Mouse (Mus musculus) forebrain, embryonic 16.5 days (tissue): ENCODE measurements around the gene Spag9. TPM values are rescaled to one million over a fixed set of nuclear protein-coding genes. Genes with fewer than 3 reads are reported as not detected.
A peak's percentile ranks its signal among the peaks of the same experiment; 100 is the strongest.

Experiments used
- ATAC-seq: fragments of 200-750 bp; cut with Nextera tagmentation; 2 replicates; pipeline ENCODE4 v1.8.0; 2017; ENCODE audit warnings: mild to moderate bottlenecking, moderate library complexity
- H3K27ac ChIP-seq: fragments of 300-500 bp; sonication (generic); 2 replicates; pipeline ENCODE4 v1.5.1; 2014; ENCODE audit warnings: low read length, control low read depth
- H3K27me3 ChIP-seq: fragments of 300-500 bp; sonication (generic); replicated peaks from 2 replicates; pipeline ENCODE4 v1.6.1; 2014; ENCODE audit warnings: low read length; ENCODE audit not compliant: control insufficient read depth, insufficient read depth
- H3K36me3 ChIP-seq: fragments of 300-500 bp; sonication (generic); 2 replicates; pipeline ENCODE4 v1.6.1; 2014; ENCODE audit not compliant: control insufficient read depth, insufficient read depth
- H3K4me1 ChIP-seq: fragments of 300-500 bp; sonication (generic); replicated peaks from 2 replicates; pipeline ENCODE4 v1.6.1; 2014; ENCODE audit warnings: low read length; ENCODE audit not compliant: control insufficient read depth, insufficient read depth
- H3K4me2 ChIP-seq: fragments of 300-500 bp; sonication (generic); 2 replicates; pipeline ENCODE4 v1.6.1; 2014; ENCODE audit warnings: mild to moderate bottlenecking, low read length, control low read depth
- H3K4me3 ChIP-seq: fragments of 300-500 bp; sonication (generic); replicated peaks from 2 replicates; pipeline ENCODE4 v1.5.1; 2014; ENCODE audit warnings: mild to moderate bottlenecking, low read length, control low read depth
- H3K9ac ChIP-seq: fragments of 300-500 bp; sonication (generic); replicated peaks from 2 replicates; pipeline ENCODE4 v1.6.1; 2014; ENCODE audit warnings: low read depth, low read length, control low read depth
- H3K9me3 ChIP-seq: fragments of 300-500 bp; sonication (generic); 2 replicates; pipeline ENCODE4 v1.6.1; 2016; ENCODE audit warnings: low read length; ENCODE audit not compliant: control insufficient read depth
- WGBS: fragments of 180-500 bp; shearing (Covaris S2); extraction: QIAGEN DNeasy Blood & Tissue Kit; methylation state at CpG from one replicate; pipeline ENCODE4 v1.1.7; 2014; 5-methylcytosine and 5-hydroxymethylcytosine counted together
- polyA plus RNA-seq: library from polyadenylated mRNA; unstranded; fragments of >200 nt; fragmentation: Nextera tagmentation; extraction: Ambion mirVana; gene quantifications from 2 replicates; pipeline ENCODE4 v1.2.1, GENCODE M21; 2015

The Spag9 gene
- polyA plus RNA-seq, 1 experiment from 2014 or later = 99.1 TPM

DNA sequence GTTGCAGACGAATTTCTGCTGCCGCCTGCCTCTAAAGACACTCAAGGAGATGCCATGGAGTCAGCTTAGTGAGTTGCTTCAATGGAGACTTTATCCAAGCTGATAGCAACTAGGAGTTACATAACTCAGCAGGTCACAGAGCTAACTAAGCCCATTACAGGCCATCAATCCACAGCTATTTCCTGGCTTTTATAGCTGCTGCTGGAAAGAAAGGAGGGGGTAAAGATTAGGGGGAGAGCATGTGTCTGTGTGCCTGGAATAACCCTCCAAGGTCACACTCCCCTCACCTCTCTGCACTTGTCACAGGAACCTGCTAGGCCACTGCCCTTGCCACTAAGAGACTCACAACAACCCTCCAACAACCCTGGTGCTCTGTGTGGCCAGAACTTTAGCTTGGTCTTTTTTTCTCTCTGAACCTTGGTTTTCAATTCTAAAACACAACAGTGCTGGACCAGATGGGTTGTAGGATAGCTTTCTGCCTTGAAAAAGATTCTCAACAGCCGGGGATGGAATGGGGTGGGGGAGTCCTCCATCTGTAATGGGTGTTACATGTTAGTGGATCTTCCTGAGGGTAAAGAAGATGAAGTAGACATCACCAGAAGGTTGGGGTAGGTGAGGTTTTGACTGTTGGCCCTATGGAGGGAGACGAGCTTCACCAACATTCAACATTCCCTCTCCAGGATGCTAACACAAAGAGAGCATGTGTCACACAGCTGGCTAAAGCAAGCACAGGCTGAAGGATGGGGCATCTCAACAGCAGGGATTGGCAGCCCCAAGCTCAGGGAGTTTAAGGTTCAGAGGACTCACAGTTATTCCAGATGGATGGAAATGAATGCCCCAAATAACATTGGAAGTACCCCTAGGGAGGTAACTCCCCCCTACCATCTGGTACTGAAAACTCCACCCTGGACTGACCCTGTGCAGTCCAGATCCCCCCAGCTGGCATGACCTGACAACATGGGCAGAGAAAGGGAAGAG is 134.5 kb downstream of the Spag9 start:
- no peak overlapping the region for H3K9ac ChIP-seq
- WGBS = 57% methylated on average over 4 of the region's 4 CpGs

DNA sequence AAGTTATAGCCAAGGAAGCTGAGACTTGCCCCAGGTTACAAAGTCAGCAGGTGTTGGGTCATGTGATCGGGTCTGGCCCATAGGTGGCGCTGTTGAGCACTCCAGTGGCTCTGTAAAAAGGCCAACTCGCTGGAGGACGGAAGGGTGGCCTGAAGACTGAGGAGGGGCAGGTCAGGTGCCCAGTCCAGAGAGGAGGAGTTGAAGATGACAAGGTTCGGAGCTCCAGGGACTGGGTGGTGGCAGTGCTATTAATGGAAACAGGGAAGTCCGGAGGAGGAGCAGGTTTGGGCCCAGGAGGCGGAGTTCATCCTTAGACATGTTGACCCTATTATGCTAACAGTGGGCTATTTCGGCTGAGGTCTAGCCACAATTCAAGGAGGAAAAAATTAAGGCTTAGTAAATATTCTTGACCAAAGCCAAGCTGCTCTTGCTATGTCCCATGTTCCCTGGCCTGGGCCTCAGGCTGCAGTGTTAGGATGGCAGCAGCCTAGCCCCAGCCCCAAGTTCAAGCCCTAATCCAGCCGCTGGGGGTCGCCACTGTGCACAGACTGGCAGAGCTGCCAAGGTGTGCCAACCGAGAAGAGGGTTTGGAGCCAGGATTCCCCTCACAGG is 137.6 kb downstream of the Spag9 start:
- Histone ChIP-seq H3K36me3 (0 out of 2 replicates have a peak, but pooled peaks cover 2% of the 10 kb centered on the region), H3K4me2 (0 out of 2 replicates have a peak overlapping the region, but pooled peaks have one; percentile 10)

More for the DNA sequence above, 134.5 kb downstream of the Spag9 start:
- Histone ChIP-seq H3K4me1 (peaks cover 23% of the 10 kb centered on the region), H3K4me3 (no peak overlapping the region), H3K36me3 (0 out of 2 replicates have a peak, but pooled peaks cover 4% of the 10 kb centered on the region), H3K9me3 (no peaks in the 10 kb centered on the region), H3K27ac (no peak overlapping the region), H3K27me3 (no peaks in the 10 kb centered on the region), H3K4me2 (no peak overlapping the region)
- ATAC-seq = no peak

DNA sequence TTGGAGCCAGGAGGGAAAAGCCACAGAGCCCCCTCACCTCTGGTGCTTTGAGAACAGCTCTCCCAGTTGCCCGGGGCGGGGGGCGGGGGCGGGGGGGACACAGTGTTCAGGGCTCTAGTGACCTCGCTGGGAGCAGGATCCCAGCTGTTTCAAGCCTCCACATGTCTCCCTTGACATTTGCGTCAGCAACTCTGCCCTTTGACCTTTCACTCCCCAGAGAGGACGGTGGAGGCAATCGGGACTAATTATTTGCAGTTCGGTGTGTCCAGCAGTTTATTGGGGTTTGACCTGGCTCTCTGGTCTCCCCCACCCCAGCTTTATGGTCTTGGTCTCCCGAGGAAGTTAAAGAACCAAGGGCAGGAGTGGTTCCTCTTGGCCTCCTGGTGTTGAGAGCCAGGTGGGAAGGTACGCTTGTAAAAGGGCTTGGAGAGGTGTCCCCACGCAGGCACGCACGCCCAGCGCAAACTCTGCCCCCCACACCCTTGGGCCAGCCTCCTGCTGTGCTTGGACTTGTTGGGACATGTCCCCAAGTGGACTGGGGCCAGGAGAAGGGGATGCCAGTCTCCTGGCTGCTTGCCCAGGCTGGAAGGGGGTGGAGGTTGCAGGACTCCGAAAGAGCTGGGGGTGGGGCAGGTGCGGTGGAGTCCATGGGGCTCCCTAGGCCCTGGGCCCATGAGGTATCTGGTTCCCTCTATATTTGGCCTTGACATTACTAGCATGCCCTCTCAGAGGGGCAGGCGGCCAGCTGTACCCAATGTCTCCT is 138.4 kb downstream of the Spag9 start:
- Histone ChIP-seq H3K4me1 (peaks cover 32% of the 10 kb centered on the region), H3K4me2 (no peak overlapping the region), H3K27me3 (no peaks in the 10 kb centered on the region), H3K9me3 (no peaks in the 10 kb centered on the region), H3K36me3 (no peaks in the 10 kb centered on the region), H3K4me3 (no peak overlapping the region), H3K9ac (no peak overlapping the region), H3K27ac (no peak overlapping the region)
- 43% methylated on average over 18 of the region's 18 CpGs for WGBS
- no peak for ATAC-seq

More for the DNA sequence above, 137.6 kb downstream of the Spag9 start:
- no peak overlapping the region for H3K27ac ChIP-seq
- no peak overlapping the region for H3K9ac ChIP-seq
- H3K27me3 ChIP-seq = no peaks in the 10 kb centered on the region
- H3K4me3 ChIP-seq = no peak overlapping the region
- WGBS = 13% methylated on average over 11 of the region's 11 CpGs
- peak; percentile 51 for ATAC-seq
- peaks cover 32% of the 10 kb centered on the region for H3K4me1 ChIP-seq
- no peaks in the 10 kb centered on the region for H3K9me3 ChIP-seq

GRCm38 (mm10) chr11:94135581-94136001 is 139.7 kb downstream of the Spag9 start:
- H3K4me2 ChIP-seq = no peak overlapping the region
- no peak overlapping the region for H3K9ac ChIP-seq
- 65% methylated on average over 8 of the region's 8 CpGs for WGBS
- H3K36me3 ChIP-seq = no peaks in the 10 kb centered on the region
- H3K9me3 ChIP-seq = no peaks in the 10 kb centered on the region
- no peak for ATAC-seq
- peaks cover 25% of the 10 kb centered on the region for H3K4me1 ChIP-seq
- no peak overlapping the region for H3K4me3 ChIP-seq
- no peak overlapping the region for H3K27ac ChIP-seq
- H3K27me3 ChIP-seq = no peaks in the 10 kb centered on the region

DNA sequence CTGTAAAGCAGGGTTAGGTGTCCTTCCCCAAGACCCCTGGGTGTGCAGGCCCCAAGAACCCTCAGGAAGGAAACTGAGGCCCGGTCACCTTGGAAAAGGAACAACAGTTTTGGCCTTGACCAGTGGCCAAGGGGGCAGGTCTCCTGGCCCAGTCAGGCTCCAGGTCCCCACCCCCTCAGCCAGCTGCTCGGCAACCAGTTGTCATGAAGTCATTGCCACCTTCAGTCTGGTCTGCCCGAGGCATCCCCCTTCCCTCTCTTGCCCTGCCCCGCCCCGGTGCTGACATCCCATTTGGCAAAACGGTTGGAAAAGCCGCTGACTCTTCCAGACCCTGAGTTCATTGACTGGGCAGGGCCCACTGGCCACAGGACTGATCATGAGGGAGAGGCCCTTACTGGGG is 140.8 kb downstream of the Spag9 start:
- 75% methylated on average over 7 of the region's 7 CpGs for WGBS
- H3K4me2 ChIP-seq = no peak overlapping the region
- no peak for ATAC-seq

GRCm38 (mm10) chr11:94137326-94138061 is 141.6 kb downstream of the Spag9 start:
- Histone ChIP-seq H3K9ac (no peak overlapping the region), H3K36me3 (no peaks in the 10 kb centered on the region), H3K4me3 (no peak overlapping the region), H3K27ac (no peak overlapping the region), H3K27me3 (no peaks in the 10 kb centered on the region), H3K4me2 (no peak overlapping the region), H3K9me3 (no peaks in the 10 kb centered on the region), H3K4me1 (peaks cover 25% of the 10 kb centered on the region)
- ATAC-seq = no peak
- 70% methylated on average over 14 of the region's 14 CpGs for WGBS

More for the DNA sequence above, 140.8 kb downstream of the Spag9 start:
- no peaks in the 10 kb centered on the region for H3K36me3 ChIP-seq
- H3K4me1 ChIP-seq = peaks cover 25% of the 10 kb centered on the region
- H3K9ac ChIP-seq = no peak overlapping the region
- no peak overlapping the region for H3K27ac ChIP-seq
- no peak overlapping the region for H3K4me3 ChIP-seq
- H3K27me3 ChIP-seq = no peaks in the 10 kb centered on the region
- H3K9me3 ChIP-seq = no peaks in the 10 kb centered on the region

DNA sequence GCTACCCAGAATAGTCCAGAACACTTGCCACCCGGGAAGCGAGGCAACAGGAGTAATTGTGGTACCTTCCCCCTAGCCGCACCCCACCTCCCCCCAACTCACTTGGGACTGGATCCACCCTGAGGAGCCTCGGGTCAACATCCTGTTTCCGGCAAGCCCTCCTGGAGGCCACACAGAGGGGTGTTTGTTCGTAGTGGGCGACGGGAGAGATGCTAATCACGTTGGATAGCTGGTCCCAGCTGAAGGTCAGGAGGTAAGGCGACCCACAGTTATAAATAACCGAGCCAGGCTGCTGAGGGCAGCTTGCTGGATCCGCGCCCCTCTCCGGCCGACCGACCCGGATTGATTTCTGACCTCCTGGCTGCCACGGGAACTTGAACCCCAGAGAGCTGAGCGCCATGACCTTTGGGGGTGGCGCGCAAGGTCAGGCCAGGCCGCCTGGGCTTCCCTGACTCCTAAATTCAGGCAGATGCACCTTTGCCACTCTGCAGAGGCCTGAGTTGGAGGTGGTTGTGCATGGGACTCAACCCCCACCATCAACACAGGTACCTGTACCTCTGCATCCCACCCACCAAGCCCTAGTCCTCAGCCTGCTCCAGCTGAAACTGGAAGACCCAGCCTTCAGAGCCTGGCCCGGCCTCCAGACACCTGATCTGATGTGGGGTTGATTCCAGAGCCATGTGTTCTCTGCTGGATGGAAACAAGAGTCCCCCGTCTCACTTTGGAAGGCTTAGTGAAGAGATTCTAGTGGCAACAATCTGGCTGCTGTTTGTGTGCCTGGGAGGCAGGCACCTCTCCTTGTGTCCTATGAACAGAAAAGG is 142.7 kb downstream of the Spag9 start:
- Histone ChIP-seq H3K4me3 (no peak overlapping the region), H3K9me3 (no peaks in the 10 kb centered on the region)
- WGBS = 73% methylated on average over 24 of the region's 24 CpGs

DNA sequence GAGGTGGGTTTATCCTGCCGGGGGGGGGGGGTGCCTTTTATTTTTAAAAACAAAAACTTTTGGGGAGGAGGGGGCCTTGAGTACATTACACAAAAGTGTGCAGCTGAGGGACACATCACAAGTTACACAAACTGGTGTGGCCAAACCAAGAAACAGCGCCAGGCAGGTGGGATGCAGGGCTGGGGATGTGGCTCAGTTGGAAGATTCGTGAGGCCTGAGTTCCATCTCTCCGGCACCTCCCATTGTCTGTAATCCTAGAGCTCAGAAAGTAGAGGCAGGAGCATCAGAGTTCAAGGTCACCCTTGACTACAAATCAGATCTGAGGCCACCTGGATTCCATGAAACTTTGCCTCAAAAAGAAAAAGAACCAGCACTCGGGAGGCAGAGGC is 143.3 kb downstream of the Spag9 start:
- Histone ChIP-seq H3K27ac (no peak overlapping the region), H3K36me3 (no peaks in the 10 kb centered on the region), H3K9ac (no peak overlapping the region), H3K4me1 (peaks cover 18% of the 10 kb centered on the region), H3K4me2 (no peak overlapping the region), H3K9me3 (no peaks in the 10 kb centered on the region), H3K27me3 (no peaks in the 10 kb centered on the region), H3K4me3 (no peak overlapping the region)
- 85% methylated on average over 5 of the region's 5 CpGs for WGBS
- no peak for ATAC-seq

More for the DNA sequence above, 142.7 kb downstream of the Spag9 start:
- H3K4me2 ChIP-seq = no peak overlapping the region
- no peak overlapping the region for H3K9ac ChIP-seq
- H3K4me1 ChIP-seq = peaks cover 20% of the 10 kb centered on the region
- ATAC-seq = no peak
- H3K27me3 ChIP-seq = no peaks in the 10 kb centered on the region
- H3K36me3 ChIP-seq = no peaks in the 10 kb centered on the region
- H3K27ac ChIP-seq = no peak overlapping the region
